Mouse (Mus musculus) kidney, adult 2 months (tissue): ENCODE measurements around the gene Vmn1r180. TPM values are rescaled to one million over a fixed set of nuclear protein-coding genes. Genes with fewer than 3 reads are reported as not detected.
"Not testable (repeated sequence)": the region's sequence is repeated elsewhere in the genome, so short reads cannot be mapped to it uniquely, and the experiment has no call there.

Source experiments
- DNase-seq: peaks from one replicate; pipeline ENCODE4 v3.0.0; 2021
- H3K27ac ChIP-seq: fragments of 200-500 bp; 2 replicates; pipeline ENCODE4 v1.5.1; 2012; ENCODE audit warnings: low read depth, low read length, control low read depth, inconsistent platforms; ENCODE audit not compliant: insufficient read depth
- H3K27me3 ChIP-seq: fragments of 200-500 bp; replicated peaks from 2 replicates; pipeline ENCODE4 v1.6.1; 2012; ENCODE audit warnings: mild to moderate bottlenecking, moderate library complexity, low read length, inconsistent platforms; ENCODE audit not compliant: control insufficient read depth, insufficient read depth
- H3K36me3 ChIP-seq: fragments of 200-500 bp; 2 replicates; pipeline ENCODE4 v1.6.1; 2012; ENCODE audit warnings: mild to moderate bottlenecking, moderate library complexity, low read length, inconsistent platforms; ENCODE audit not compliant: control insufficient read depth, insufficient read depth
- H3K4me1 ChIP-seq: fragments of 200-500 bp; 2 replicates; pipeline ENCODE4 v1.6.1; 2011; ENCODE audit warnings: low read length; ENCODE audit not compliant: control insufficient read depth, insufficient read depth
- H3K4me3 ChIP-seq: fragments of 200-500 bp; 2 replicates; pipeline ENCODE4 v1.5.1; 2011; ENCODE audit warnings: mild to moderate bottlenecking, low read depth, low read length, control low read depth; ENCODE audit not compliant: insufficient read depth
- CTCF ChIP-seq: fragments of 200-500 bp; conservative IDR thresholded peaks from 2 replicates; pipeline ENCODE4 v1.5.1; 2011; ENCODE audit warnings: low read depth, mild to moderate bottlenecking, control low read depth, low read length, moderate library complexity, mixed read lengths; ENCODE audit not compliant: insufficient read depth, insufficient read length
- POLR2A ChIP-seq: fragments of 200-500 bp; IDR thresholded peaks from one replicate; pipeline ENCODE4 v1.6.1; 2011; ENCODE audit warnings: low read depth, low read length, control low read depth
- WGBS: fragments of 180-500 bp; shearing (Covaris S2); methylation state at CpG from one replicate; pipeline ENCODE4 v1.1.7; 2018; 5-methylcytosine and 5-hydroxymethylcytosine counted together
- polyA plus RNA-seq: library from polyadenylated mRNA; depleted of rRNA; stranded (reverse); fragments of >200 nt; gene quantifications from 2 replicates; pipeline ENCODE4 v1.2.3, GENCODE M21; 2012; rRNA removed

The Vmn1r180 gene
- polyA plus RNA-seq: not detected in 2 replicates

DNA sequence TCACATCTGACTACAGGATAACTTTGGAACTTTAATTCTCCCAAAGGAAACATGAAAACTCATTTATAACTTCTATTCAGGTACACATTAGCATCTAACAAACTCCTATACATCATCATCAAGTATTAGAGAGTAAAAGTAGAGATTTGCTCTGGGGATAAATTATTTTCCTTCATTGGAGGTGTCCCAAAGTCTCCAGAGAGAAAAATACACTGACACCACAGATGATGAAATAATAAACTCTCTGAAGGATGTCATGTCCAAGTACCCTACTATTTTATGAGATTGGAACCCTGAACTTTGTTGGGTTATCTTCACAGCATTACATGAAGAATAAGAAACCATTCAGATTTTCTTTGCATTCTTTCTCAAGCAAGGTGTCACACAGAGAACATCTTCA, at the start of gene Vmn1r180:
Gene Vmn1r180, plus strand, starts transcription at position 301 of the 400 bp plus-strand sequence.
- TF ChIP-seq CTCF (no peak), POLR2A (no peak)
- H3K36me3 ChIP-seq: no peaks in the 10 kb centered on the region
- no peak within 1 kb of the TSS for H3K4me3 ChIP-seq
- H3K4me1 ChIP-seq: no peaks in the 10 kb centered on the region
- no peaks in the 10 kb centered on the region for H3K27me3 ChIP-seq
- no peak for DNase-seq
- H3K27ac ChIP-seq: no peak within 1 kb of the TSS

GRCm38 (mm10) chr7:23926678-23927077, 23.8 kb upstream of the Vmn1r180 start, which contains the start of gene Vmn1r179:
Gene Vmn1r179 (plus strand): TSS chr7:23926978.
- Histone ChIP-seq H3K27ac (no peak within 1 kb of the TSS), H3K36me3 (no peaks in the 10 kb centered on the region), H3K4me1 (no peaks in the 10 kb centered on the region), H3K27me3 (no peaks in the 10 kb centered on the region), H3K4me3 (no peak within 1 kb of the TSS)
- no peak for DNase-seq
- TF ChIP-seq CTCF (no peak), POLR2A (no peak)
- WGBS: 53% methylated on average over 2 of the region's 2 CpGs

GRCm38 (mm10) chr7:23968044-23968443, 17.6 kb downstream of the Vmn1r180 start:
- not testable (repeated sequence) for H3K27ac ChIP-seq, H3K27me3 ChIP-seq, H3K4me3 ChIP-seq, H3K36me3 ChIP-seq, H3K4me1 ChIP-seq
- DNase-seq: peak; percentile 24
- 21% methylated on average over 3 of the region's 3 CpGs for WGBS

DNA sequence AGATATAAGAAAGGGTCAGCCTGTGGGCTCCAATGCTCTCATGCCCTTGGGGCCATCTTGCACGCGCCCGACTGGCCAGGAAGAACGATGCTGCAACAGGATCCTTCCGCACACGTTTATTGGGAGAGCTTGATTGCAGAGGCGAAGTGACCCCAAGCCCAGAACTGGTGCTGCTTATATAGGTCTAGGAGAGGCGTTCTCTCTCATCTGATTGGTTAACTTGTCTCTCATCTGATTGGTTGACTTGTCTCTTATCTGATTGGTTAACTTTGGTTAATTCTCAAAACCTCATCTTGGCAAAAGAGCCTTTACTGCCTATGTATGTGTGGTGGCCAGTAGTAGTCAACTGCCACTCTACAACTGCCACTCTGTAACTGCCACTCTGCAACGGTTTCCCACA, 23.9 kb downstream of the Vmn1r180 start, which contains the start of gene Vmn1r181:
Gene Vmn1r181, plus strand, starts transcription at position 301 of the 400 bp plus-strand sequence.
- not testable (repeated sequence) for H3K27ac ChIP-seq, DNase-seq, H3K27me3 ChIP-seq, H3K4me3 ChIP-seq, H3K4me1 ChIP-seq, H3K36me3 ChIP-seq
- 77% methylated on average over 9 of the region's 9 CpGs for WGBS

DNA sequence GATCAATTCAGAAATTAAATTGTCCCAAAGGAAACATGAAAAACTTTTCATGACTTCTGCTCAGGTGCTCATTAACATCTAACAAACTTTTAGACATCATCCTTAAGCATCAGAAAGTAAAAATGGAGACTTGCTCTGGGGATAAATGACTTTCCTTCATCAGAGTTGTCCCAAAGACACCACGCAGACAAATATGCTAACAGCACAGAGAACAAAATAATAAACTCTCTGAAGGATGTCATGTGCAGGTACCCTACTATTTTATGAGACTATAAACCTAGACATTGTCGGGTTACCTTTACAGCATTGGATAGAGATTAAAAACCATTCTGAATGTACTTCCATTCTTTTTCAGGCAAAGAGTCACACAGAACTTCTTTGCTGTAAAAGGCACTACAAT, 51.0 kb downstream of the Vmn1r180 start, which contains the start of gene V1rd19:
Gene V1rd19, plus strand, starts transcription at position 301 of the 400 bp plus-strand sequence.
- 64% methylated on average over 2 of the region's 2 CpGs for WGBS
- DNase-seq: no peak
- TF ChIP-seq POLR2A (no peak), CTCF (no peak)
- no peaks in the 10 kb centered on the region for H3K36me3 ChIP-seq
- no peaks in the 10 kb centered on the region for H3K4me1 ChIP-seq
- H3K27ac ChIP-seq: no peak within 1 kb of the TSS
- no peaks in the 10 kb centered on the region for H3K27me3 ChIP-seq
- H3K4me3 ChIP-seq: no peak within 1 kb of the TSS

Other genes with a start within 250 kb of the Vmn1r180 start
- not detected in 2 replicates for gene Vmn1r173, start 249.9 kb upstream of the Vmn1r180 start, polyA plus RNA-seq
- not detected in 2 replicates for gene Vmn1r174, start 198.4 kb upstream of the Vmn1r180 start, polyA plus RNA-seq
- gene Vmn1r175, start 140.0 kb upstream of the Vmn1r180 start, polyA plus RNA-seq: not detected in 2 replicates
- not detected in 2 replicates for gene Vmn1r176, start 113.3 kb upstream of the Vmn1r180 start, polyA plus RNA-seq
- gene Vmn1r177, start 84.2 kb upstream of the Vmn1r180 start, polyA plus RNA-seq: not detected in 2 replicates
- not detected in 2 replicates for gene Vmn1r178, start 58.6 kb upstream of the Vmn1r180 start, polyA plus RNA-seq
- not detected in 2 replicates for gene Vmn1r179, start 23.7 kb upstream of the Vmn1r180 start, polyA plus RNA-seq
- not detected in 2 replicates for gene Vmn1r181, start 24.0 kb downstream of the Vmn1r180 start, polyA plus RNA-seq
- not detected in 2 replicates for gene V1rd19, start 51.1 kb downstream of the Vmn1r180 start, polyA plus RNA-seq
- gene Vmn1r183, start 102.6 kb downstream of the Vmn1r180 start, polyA plus RNA-seq: not detected in 2 replicates
- 13.4 and 13.8 TPM in 2 replicates for gene Zfp180, start 131.3 kb downstream of the Vmn1r180 start, polyA plus RNA-seq
- gene Zfp112, start 161.7 kb downstream of the Vmn1r180 start, polyA plus RNA-seq: 1.3 and 1.4 TPM in 2 replicates
- gene Zfp235, start 183.5 kb downstream of the Vmn1r180 start, polyA plus RNA-seq: 5.6 and 6.6 TPM in 2 replicates
- 0.30 and 0.60 TPM in 2 replicates for gene Zfp114, start 224.4 kb downstream of the Vmn1r180 start, polyA plus RNA-seq